Mouse (Mus musculus): Measurements from ENCODE around the gene Mob3c. TPM values are rescaled to one million over a fixed set of nuclear protein-coding genes. Genes with fewer than 3 reads are reported as not detected.

Mob3c gene
- polyA plus RNA-seq (2016; fragmentation: Nextera tagmentation; extraction: Ambion mirVana) = 7.4 and 8.3 TPM in 2 replicates

DNA sequence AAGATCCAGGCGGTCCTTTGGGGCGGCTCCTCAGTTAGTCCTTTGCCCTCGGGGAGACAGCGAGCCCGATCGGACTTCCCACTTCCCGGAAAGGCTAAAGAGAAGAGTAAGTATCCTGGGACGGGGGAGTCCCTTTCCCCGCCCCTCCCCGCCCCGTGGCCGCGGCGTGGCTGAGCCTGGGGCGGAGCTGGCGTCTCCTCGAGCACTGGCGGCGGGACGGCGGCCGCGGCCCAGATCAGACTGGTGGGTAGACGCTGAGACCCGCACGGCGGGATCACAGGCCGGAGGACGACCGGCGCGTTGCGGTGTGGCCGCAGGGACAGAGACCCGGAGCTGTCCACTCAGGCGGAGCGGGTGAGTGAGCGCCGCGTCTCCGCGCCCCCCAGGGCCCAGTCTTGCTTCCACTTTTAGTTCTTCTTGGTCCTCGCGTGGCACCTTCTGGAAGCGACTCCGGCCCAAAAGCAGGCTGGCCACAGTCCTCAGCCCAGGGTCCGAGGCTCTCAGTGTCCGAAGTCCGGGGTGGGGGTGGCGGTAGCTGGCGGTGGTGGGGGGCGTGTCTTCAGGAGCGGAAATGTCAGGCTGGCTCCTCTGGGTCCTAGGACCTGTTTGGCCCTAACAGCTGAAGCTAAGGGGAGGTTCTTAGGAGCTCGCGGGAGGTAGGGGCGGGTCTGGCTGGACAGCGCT lies at the start of gene Mob3c:
Gene Mob3c, plus strand, starts transcription at position 205 of the 684 bp plus-strand sequence.
- H3K27me3 ChIP-seq (replicated peaks) = no peaks in the 10 kb centered on the region
- peaks cover 24% of the 10 kb centered on the region for H3K36me3 ChIP-seq
- H3K9me3 ChIP-seq (replicated peaks) = no peaks in the 10 kb centered on the region
- H3K27ac ChIP-seq = peak within 1 kb of the TSS; percentile 88
- peak; percentile 91 for ATAC-seq
- H3K9ac ChIP-seq = peak within 1 kb of the TSS; percentile 88
- H3K4me2 ChIP-seq = peak within 1 kb of the TSS; percentile 93
- peak within 1 kb of the TSS; percentile 86 for H3K4me3 ChIP-seq
- H3K4me1 ChIP-seq = peaks cover 81% of the 10 kb centered on the region
- under 1% methylated on average over 57 of the region's 57 CpGs for WGBS (ENCODE audit: insufficient replicate concordance)

DNA sequence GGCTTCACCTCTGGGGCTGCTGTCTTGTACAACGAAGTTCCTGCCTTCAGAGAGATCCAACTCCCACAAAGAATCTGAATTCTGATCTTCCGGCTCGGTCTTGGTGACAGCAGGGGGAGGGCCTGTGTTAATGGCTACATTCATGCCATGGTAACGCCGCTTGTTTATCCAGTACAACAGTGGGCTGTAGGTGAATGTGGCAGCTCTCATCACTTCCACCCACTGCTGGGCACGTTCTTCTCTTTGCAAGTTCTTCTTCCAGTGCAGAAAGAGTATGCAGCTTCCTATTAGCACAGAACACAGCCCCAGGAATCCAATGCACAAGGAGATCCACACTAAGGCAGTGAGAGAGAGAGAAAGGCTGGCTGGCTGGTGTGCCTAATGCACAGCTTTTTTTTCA lies 47.6 kb upstream of the Mob3c start:
- ATAC-seq = no peak
- 56% methylated on average over 6 of the region's 6 CpGs for WGBS (ENCODE audit: insufficient replicate concordance)
- Histone ChIP-seq H3K4me2 (no peak overlapping the region), H3K9me3 (replicated peaks) (no peaks in the 10 kb centered on the region), H3K4me3 (no peak overlapping the region), H3K4me1 (peaks cover 13% of the 10 kb centered on the region), H3K9ac (no peak overlapping the region), H3K36me3 (peaks cover 22% of the 10 kb centered on the region), H3K27ac (no peak overlapping the region), H3K27me3 (replicated peaks) (no peaks in the 10 kb centered on the region)

DNA sequence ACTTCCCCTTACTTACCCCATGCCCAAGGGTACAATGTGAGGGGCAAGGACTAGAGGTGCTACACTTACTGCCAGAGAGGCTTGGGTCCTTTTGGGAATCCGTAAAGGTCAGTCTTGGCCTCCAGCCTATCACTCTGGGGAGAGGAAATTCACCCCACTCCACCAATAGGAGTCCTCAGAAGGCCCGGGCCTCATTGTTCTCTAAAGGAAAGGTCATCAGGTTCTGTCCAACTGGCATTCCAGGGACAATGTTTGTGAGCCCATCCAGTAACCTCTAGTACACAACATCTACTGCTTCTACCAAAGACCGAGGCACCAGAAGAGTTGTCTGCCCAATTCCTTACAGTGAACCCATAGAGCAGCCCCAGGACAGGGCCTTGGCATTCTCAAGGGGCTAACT lies 47.0 kb upstream of the Mob3c start, which contains the start of gene Tex38:
Gene Tex38, minus strand, starts transcription at position 101 of the 400 bp plus-strand sequence.
- Histone ChIP-seq H3K9ac (no peak within 1 kb of the TSS), H3K4me3 (no peak within 1 kb of the TSS), H3K4me2 (no peak within 1 kb of the TSS), H3K9me3 (replicated peaks) (no peaks in the 10 kb centered on the region), H3K36me3 (peaks cover 19% of the 10 kb centered on the region), H3K4me1 (peaks cover 20% of the 10 kb centered on the region), H3K27me3 (replicated peaks) (no peaks in the 10 kb centered on the region), H3K27ac (no peak within 1 kb of the TSS)
- WGBS (ENCODE audit: insufficient replicate concordance) = 70% methylated on average over 3 of the region's 3 CpGs
- ATAC-seq = no peak

DNA sequence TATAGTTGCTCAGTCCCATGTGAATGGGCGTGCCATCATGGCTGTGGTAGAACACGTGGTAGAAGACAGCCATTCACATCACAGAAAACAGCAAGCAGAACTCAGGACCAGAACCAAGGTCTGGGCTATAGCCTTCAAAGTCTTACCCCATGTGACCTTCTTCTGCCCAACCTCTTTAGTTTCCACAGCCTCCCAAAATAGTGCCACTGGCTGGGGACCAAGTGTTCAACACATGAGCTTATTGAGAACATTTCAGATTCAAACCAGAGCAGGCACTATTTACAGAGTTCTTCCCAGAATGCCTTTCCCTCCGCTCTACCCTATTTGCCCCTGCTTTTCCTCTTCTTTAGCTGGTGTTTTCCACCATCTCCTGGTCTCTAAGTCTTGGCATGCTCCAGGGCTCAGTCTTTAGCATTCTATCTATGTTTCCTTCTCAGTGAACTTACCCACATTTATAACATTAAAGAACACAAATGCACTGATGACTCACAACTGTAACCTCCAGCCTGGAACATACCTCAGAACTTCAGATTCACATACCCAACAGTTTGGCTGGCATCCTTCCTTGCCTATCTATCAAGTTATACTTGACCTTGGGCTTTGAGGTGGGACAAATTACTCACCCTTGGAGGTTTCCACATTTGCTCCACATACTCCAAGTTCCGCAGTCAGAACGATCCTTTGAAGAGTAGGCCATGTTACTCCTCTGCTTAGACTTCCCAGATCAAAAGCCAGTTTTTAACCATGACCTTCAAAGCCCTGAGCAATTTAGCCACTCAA lies 45.7 kb upstream of the Mob3c start:
- peaks cover 26% of the 10 kb centered on the region for H3K4me1 ChIP-seq
- H3K4me2 ChIP-seq = no peak overlapping the region
- no peaks in the 10 kb centered on the region for H3K27me3 ChIP-seq (replicated peaks)
- H3K9ac ChIP-seq = no peak overlapping the region
- WGBS (ENCODE audit: insufficient replicate concordance) = 74% methylated on average over 5 of the region's 5 CpGs
- H3K9me3 ChIP-seq (replicated peaks) = no peaks in the 10 kb centered on the region
- ATAC-seq = no peak
- no peak overlapping the region for H3K27ac ChIP-seq
- H3K36me3 ChIP-seq = peaks cover 9% of the 10 kb centered on the region
- H3K4me3 ChIP-seq = no peak overlapping the region

DNA sequence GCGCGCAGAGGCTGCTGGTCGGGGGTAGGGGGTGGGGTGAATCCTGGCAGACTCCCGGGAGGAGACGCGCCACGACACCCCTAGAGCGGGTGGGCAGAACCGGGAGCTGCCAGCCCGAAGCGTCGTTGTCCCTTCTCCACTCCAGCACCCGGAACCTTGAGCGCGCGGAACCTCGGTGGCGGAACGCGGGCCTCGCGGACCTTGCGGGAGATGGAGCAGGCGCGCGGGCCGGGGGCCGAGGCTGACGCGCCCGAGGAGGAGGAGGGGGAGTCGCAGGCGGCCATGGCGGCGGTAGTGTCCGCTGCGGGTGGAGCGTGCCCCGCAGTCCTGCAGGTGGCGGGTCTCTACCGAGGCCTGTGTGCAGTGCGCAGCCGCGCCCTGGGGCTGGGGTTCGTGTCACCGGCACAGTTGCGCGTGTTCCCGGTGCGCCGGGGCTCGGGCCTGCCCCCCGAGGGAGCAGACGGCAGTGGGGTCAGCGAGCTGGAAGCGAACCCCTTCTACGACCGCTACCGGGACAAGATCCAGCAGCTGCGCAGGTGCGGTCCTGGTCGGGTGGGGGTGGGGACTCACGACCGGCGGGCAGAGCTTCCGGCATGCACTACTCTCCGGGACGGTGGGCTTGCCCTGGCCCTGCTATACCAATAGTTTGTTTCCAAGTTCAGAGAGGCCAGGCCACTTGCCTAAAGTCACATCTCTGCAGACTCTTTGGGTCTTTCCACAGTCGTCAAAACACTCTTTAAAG lies 43.0 kb upstream of the Mob3c start, which contains the start of gene Atpaf1:
Gene Atpaf1, plus strand, starts transcription at position 44 of the 742 bp plus-strand sequence.
- Histone ChIP-seq H3K27ac (peak within 1 kb of the TSS; percentile 76), H3K4me2 (peak within 1 kb of the TSS; percentile 89), H3K9ac (peak within 1 kb of the TSS; percentile 79), H3K27me3 (replicated peaks) (no peaks in the 10 kb centered on the region), H3K4me1 (peaks cover 26% of the 10 kb centered on the region), H3K9me3 (replicated peaks) (no peaks in the 10 kb centered on the region), H3K4me3 (peak within 1 kb of the TSS; percentile 75), H3K36me3 (peaks cover 21% of the 10 kb centered on the region)
- under 1% methylated on average over 69 of the region's 69 CpGs for WGBS (ENCODE audit: insufficient replicate concordance)
- ATAC-seq = peak; percentile 83

DNA sequence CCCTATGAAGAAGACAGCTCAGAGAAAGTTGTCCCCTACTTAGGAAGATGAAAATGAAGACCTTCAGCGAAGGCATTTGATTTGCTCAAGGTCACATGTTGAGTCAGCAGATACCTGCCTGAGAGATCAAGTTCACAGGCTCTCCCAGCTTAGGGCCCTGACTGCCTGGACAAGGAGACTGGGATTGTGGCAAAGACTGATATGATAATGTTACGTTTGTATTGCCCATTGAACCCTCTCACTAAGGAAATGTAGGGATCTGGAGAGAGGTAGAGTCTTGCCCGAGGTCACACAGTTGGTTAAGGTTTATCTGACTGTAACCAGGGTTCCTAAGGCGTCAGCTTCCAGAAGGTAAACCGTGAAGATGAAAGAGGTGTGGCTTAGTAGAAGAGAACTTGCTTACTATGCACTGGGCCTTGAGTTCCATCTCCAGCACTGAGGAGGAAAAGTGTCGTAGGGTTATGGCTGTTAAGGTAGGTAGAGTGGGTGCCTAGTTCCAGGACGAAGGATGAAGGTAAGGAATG lies 42.3 kb upstream of the Mob3c start:
- Histone ChIP-seq H3K4me2 (peak overlapping the region; percentile 89), H3K27ac (peak overlapping the region; percentile 76), H3K4me3 (peak overlapping the region; percentile 75), H3K9ac (peak overlapping the region; percentile 79), H3K9me3 (replicated peaks) (no peaks in the 10 kb centered on the region), H3K36me3 (peaks cover 28% of the 10 kb centered on the region), H3K4me1 (peaks cover 26% of the 10 kb centered on the region), H3K27me3 (replicated peaks) (no peaks in the 10 kb centered on the region)
- ATAC-seq = peak; percentile 42
- 26% methylated on average over 7 of the region's 7 CpGs for WGBS (ENCODE audit: insufficient replicate concordance)

DNA sequence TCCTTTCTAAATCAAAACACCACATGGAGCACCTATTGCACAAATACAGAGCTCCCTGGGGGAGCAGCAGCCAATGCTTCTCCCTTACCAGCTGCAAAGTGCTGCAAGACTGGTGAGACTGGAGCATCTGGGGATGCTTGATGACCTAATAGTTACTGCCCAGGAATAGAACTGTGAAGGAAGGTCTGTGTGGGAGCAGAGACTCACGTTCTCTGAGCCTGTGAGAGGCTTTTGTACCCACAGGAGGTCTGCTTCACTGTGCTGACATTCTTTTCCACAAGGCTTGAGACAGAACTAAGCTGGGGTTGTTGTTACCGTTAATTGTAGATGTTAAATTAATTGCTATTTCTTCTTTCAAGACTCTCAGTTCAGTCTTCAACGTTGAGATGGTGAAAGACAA lies 37.0 kb upstream of the Mob3c start:
- WGBS (ENCODE audit: insufficient replicate concordance) = 87% methylated on average over 3 of the region's 3 CpGs
- H3K4me1 ChIP-seq = peaks cover 6% of the 10 kb centered on the region

DNA sequence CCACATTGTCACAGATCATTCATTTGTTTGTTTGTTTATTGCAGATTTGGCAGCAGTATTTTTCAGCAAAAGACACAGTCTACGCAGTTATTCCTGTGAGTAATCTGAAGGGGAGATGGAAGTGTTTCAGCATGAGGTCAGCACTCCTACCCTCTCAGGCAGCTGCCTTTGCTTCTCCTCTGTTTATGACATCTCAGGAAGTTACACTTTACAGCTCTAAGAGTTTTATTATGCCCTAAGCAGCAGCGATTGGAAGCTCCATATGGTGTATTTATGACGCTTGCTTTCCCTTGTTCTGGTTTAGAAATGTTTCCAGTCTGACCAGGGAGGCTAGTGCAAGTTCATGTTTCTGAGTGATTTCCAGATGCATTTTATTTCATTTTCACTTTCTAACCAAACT lies 32.5 kb upstream of the Mob3c start:
- Histone ChIP-seq H3K4me2 (no peak overlapping the region), H3K4me1 (no peaks in the 10 kb centered on the region), H3K27ac (no peak overlapping the region), H3K36me3 (peaks cover 83% of the 10 kb centered on the region), H3K4me3 (no peak overlapping the region), H3K27me3 (replicated peaks) (no peaks in the 10 kb centered on the region), H3K9me3 (replicated peaks) (no peaks in the 10 kb centered on the region), H3K9ac (no peak overlapping the region)
- WGBS (ENCODE audit: insufficient replicate concordance) = 84% methylated on average over 3 of the region's 3 CpGs
- no peak for ATAC-seq

More for the DNA sequence above, 37.0 kb upstream of the Mob3c start:
- H3K27me3 ChIP-seq (replicated peaks) = no peaks in the 10 kb centered on the region
- peaks cover 70% of the 10 kb centered on the region for H3K36me3 ChIP-seq
- H3K4me2 ChIP-seq = no peak overlapping the region
- no peaks in the 10 kb centered on the region for H3K9me3 ChIP-seq (replicated peaks)
- no peak overlapping the region for H3K9ac ChIP-seq
- ATAC-seq = no peak
- H3K4me3 ChIP-seq = no peak overlapping the region
- no peak overlapping the region for H3K27ac ChIP-seq

DNA sequence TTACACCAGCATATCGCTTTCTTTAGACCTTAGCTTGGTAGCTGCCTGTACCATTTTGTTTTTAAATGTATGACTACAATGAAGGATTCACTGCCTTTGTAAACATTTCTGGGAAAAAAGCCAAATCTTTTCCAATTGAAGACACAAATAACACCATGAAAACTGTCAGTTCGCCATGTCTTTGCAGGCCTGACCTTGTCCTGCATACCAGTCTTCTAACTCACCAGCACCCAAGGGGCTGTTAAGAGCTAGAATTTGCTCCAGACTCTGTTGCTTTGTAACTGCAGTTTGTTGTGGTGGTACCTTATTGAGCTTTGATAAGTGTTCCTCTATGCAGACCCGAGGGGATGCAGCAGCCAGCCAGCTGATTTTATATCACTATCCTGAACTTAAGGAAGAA lies 27.9 kb upstream of the Mob3c start:
- ATAC-seq = no peak
- Histone ChIP-seq H3K27me3 (replicated peaks) (no peaks in the 10 kb centered on the region), H3K9me3 (replicated peaks) (no peaks in the 10 kb centered on the region), H3K4me3 (no peak overlapping the region), H3K4me2 (no peak overlapping the region), H3K4me1 (no peaks in the 10 kb centered on the region), H3K27ac (no peak overlapping the region), H3K36me3 (peaks cover 69% of the 10 kb centered on the region), H3K9ac (no peak overlapping the region)
- WGBS (ENCODE audit: insufficient replicate concordance) = 68% methylated on average over 3 of the region's 3 CpGs

DNA sequence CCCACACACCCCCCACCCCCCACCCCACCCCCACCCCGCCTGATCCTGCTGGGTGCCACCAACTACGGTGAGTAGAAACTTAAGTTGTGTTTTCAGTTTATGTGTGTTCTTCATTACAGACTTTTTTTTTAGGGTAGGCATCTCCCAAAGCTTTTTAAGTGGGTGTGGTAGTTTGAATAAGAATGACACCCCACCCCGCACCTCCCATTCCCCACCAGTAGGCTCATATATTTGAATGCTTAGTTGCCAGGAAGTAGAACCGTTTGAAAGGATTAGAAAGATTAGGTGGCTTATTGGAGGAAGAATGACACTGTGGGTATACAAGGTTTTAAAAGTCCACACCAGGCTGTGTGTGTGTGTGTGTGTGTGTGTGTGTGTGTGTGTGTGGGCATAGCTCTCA lies 15.6 kb upstream of the Mob3c start:
- H3K4me3 ChIP-seq = no peak overlapping the region
- no peak overlapping the region for H3K4me2 ChIP-seq
- no peaks in the 10 kb centered on the region for H3K4me1 ChIP-seq
- peaks cover 52% of the 10 kb centered on the region for H3K36me3 ChIP-seq
- ATAC-seq = no peak
- no peak overlapping the region for H3K9ac ChIP-seq
- WGBS (ENCODE audit: insufficient replicate concordance) = 83% methylated on average over 4 of the region's 4 CpGs
- H3K27ac ChIP-seq = no peak overlapping the region
- no peaks in the 10 kb centered on the region for H3K9me3 ChIP-seq (replicated peaks)
- H3K27me3 ChIP-seq (replicated peaks) = no peaks in the 10 kb centered on the region

DNA sequence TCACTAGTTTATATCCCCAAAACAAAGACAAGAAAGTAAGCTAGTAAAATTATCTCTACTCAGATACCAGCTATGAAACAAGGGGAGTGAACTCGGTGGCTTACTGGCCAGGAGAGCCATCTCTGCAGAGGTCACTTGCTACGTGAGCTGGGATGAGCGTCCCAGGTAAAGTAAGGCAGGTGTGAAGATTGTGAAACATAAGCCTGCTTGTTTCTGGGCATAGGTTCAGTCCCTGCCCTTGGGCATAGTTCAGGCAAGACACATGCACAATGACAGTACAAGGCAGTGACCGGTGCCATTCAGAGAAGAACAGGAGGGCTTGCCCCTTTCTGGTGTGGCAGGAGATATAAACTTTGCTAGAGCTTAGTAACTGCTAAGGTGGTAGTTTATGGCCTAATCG lies 12.3 kb upstream of the Mob3c start:
- H3K4me2 ChIP-seq = no peak overlapping the region
- no peaks in the 10 kb centered on the region for H3K27me3 ChIP-seq (replicated peaks)
- H3K9ac ChIP-seq = no peak overlapping the region
- WGBS (ENCODE audit: insufficient replicate concordance) = 79% methylated on average over 5 of the region's 5 CpGs
- peaks cover 46% of the 10 kb centered on the region for H3K36me3 ChIP-seq
- H3K4me3 ChIP-seq = no peak overlapping the region
- 0 out of 2 replicates have a peak, but pooled peaks cover 3% of the 10 kb centered on the region for H3K4me1 ChIP-seq
- H3K27ac ChIP-seq = no peak overlapping the region
- H3K9me3 ChIP-seq (replicated peaks) = no peaks in the 10 kb centered on the region
- no peak for ATAC-seq
